Mouse (Mus musculus) erythroblast, embryonic 14.5 days (primary cell): ENCODE measurements around the gene Tex14. TPM values are rescaled to one million over a fixed set of nuclear protein-coding genes. Genes with fewer than 3 reads are reported as not detected.

Source experiments
- H3K27me3 ChIP-seq: 2 replicates; pipeline ENCODE4 v1.6.1; 2012; ENCODE audit warnings: inconsistent platforms; ENCODE audit not compliant: control insufficient read depth
- H3K36me3 ChIP-seq: 2 replicates; pipeline ENCODE4 v1.6.1; 2012; ENCODE audit warnings: mild to moderate bottlenecking, inconsistent platforms; ENCODE audit not compliant: control insufficient read depth
- H3K4me1 ChIP-seq: 2 replicates; pipeline ENCODE4 v1.6.1; 2012; ENCODE audit warnings: inconsistent platforms; ENCODE audit not compliant: control insufficient read depth
- H3K4me3 ChIP-seq: replicated peaks from 2 replicates; pipeline ENCODE3; 2012; ENCODE audit warnings: moderate library complexity, mild to moderate bottlenecking, inconsistent platforms
- H3K9me3 ChIP-seq: 2 replicates; pipeline ENCODE4 v1.6.1; 2012; ENCODE audit warnings: low read length, inconsistent platforms, mixed read lengths; ENCODE audit not compliant: control insufficient read depth
- GATA1 ChIP-seq: IDR thresholded peaks from 2 replicates; pipeline ENCODE4 v1.6.1; 2012; ENCODE audit warnings: low read length, inconsistent platforms, mixed read lengths
- TAL1 ChIP-seq: IDR thresholded peaks from 3 replicates; pipeline ENCODE4 v1.6.1; 2012; ENCODE audit warnings: low read length, inconsistent platforms, mixed read lengths
- polyA plus RNA-seq: library from polyadenylated mRNA; stranded (reverse); fragments of >175 nt; gene quantifications from 2 replicates; pipeline ENCODE4 v1.2.3, GENCODE M21; 2012

Gene Tex14
- polyA plus RNA-seq, 1 experiment: not detected

DNA sequence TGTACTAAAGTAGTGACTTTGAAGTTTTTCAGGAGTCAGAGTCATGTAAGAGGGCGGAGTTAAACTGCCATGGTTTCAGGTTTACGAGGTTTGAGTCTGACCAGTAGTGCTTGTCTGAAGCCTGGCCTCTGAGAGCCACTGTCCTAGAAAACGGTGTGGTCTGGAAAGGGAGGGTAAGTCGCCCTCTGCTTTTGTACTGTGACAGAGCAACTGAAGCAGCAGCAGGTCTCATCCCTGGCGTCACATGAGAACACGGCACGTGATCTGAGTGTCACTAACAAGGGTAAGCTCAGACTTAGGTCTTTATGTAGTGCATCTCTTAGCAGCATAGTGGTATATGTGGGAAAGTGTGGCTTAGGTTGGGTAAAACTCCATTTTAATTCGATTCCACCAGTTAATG lies 137.4 kb downstream of the Tex14 start:
- Histone ChIP-seq H3K36me3 (no peaks in the 10 kb centered on the region), H3K9me3 (no peaks in the 10 kb centered on the region), H3K27me3 (no peaks in the 10 kb centered on the region), H3K4me1 (0 out of 2 replicates have a peak, but pooled peaks cover 1% of the 10 kb centered on the region), H3K4me3 (no peak overlapping the region)
- TF ChIP-seq TAL1 (no peak), GATA1 (no peak)

DNA sequence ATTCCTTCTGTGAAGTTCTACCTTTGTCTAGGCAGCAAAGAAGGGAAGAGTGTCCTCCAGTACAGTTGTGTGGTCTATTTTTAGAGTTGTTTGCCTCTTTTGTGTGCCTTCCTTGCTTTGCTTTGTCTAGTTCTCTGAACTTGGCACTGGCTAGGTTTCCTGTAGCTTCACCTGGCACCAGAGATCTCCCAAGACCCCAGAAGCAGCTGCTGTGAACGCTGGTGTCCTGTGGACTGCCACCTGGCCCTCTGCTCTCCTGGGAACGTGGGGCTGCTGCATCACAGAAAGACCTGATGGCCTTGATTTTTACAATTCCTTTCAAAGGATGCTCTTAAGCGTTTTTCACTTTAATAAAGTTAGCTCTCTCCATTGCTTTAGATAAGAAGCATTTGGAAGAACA lies 138.0 kb downstream of the Tex14 start:
- no peaks in the 10 kb centered on the region for H3K9me3 ChIP-seq
- H3K4me3 ChIP-seq: no peak overlapping the region
- no peaks in the 10 kb centered on the region for H3K27me3 ChIP-seq
- no peaks in the 10 kb centered on the region for H3K36me3 ChIP-seq
- H3K4me1 ChIP-seq: 0 out of 2 replicates have a peak, but pooled peaks cover 1% of the 10 kb centered on the region
- TF ChIP-seq GATA1: no peak
- TF ChIP-seq TAL1: no peak

DNA sequence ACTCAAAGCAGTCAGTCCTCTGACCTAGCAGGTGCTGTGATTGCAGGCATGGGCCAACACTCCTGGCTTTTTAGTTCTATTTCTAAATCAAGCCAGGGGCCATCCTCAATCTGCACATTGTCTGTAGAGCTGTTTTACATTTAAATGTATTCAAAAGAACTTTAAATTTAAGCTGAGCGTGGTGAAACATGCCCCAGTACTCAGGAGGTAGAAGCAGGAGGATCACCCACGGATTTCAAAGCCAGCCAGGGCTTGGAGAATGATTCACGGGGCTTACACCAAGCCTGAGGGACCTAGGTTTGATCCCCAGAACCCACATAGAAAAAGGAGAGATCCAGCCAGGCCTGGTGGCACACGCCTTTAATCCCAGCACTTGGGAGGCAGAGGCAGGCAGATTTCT lies 148.5 kb downstream of the Tex14 start:
- H3K4me3 ChIP-seq: no peak overlapping the region
- TF ChIP-seq GATA1 (no peak), TAL1 (no peak)
- H3K4me1 ChIP-seq: no peaks in the 10 kb centered on the region
- H3K27me3 ChIP-seq: no peaks in the 10 kb centered on the region
- H3K9me3 ChIP-seq: no peaks in the 10 kb centered on the region
- H3K36me3 ChIP-seq: no peaks in the 10 kb centered on the region

DNA sequence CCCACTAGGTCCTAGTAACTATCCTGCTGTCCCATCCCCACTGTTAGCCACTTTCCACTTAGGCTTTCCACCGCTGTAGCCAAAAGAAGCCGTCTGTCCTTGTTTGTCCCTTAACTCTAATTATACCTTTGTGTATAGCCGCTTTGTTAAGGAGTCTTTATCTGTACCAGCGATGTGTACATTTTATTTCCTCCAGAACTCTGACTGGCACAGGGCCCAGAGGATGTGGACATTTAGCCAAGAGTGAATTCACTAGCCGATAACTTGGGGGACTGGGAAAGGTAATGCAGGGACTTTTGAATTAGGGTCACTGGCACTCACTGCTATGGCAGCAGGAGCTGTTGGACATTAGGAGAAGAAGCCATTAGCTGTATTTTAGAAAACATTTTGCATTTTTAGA lies 149.5 kb downstream of the Tex14 start:
- TF ChIP-seq TAL1: no peak
- TF ChIP-seq GATA1: no peak
- H3K4me1 ChIP-seq: no peaks in the 10 kb centered on the region
- H3K9me3 ChIP-seq: no peaks in the 10 kb centered on the region
- H3K36me3 ChIP-seq: no peaks in the 10 kb centered on the region
- H3K27me3 ChIP-seq: no peaks in the 10 kb centered on the region
- H3K4me3 ChIP-seq: no peak overlapping the region

DNA sequence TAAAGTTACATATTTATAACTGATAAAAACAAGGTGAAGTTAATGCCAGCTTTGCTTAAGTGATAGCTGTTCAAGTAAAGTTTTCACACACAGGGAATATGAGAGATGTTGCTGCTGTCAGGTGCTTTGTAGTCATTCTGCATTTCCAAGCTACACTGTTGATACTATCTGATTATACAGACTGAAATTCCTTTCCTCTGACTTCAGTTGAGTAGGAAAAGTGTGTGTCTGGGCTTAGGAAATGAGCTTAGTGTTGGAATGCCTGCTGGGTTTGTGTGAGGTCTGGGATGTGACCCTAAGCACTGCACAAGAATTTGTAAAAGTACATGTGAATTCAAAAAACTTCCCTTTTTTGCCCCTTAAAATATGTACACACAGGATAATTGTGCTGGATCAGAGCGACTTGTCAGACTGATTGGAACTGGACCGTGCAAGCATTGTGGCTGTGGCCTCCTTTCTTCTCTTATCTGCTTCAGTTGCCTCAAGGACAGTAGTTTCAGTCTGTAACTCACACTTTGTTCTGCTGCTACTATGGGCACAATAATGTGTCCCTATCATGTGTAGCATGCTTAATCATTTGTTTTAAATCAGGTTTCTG lies 150.3 kb downstream of the Tex14 start:
- H3K36me3 ChIP-seq: no peaks in the 10 kb centered on the region
- TF ChIP-seq GATA1: no peak
- no peak for TF ChIP-seq TAL1
- no peak overlapping the region for H3K4me3 ChIP-seq
- H3K4me1 ChIP-seq: no peaks in the 10 kb centered on the region
- no peaks in the 10 kb centered on the region for H3K9me3 ChIP-seq
- H3K27me3 ChIP-seq: no peaks in the 10 kb centered on the region

DNA sequence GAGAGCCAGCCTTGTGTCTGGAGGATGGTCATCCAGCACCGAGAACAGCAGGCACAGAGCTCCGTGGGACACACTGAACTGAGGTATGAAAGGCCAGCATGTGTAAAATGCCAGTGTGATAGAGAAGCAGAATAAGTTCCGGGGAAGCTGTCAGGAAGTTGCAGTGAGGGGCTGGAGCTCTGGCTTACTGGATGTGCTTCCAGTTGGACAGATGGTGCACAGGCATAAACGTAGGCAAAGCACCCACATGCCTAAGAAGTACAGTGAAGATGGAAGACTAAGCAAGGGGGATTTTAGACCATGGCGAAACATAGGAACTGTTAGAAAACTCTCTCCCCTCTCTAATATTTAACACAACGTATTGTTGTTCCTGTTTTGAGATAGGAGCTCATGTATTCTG lies 156.3 kb downstream of the Tex14 start:
- Histone ChIP-seq H3K4me1 (no peaks in the 10 kb centered on the region), H3K4me3 (no peak overlapping the region), H3K27me3 (no peaks in the 10 kb centered on the region), H3K36me3 (no peaks in the 10 kb centered on the region), H3K9me3 (no peaks in the 10 kb centered on the region)
- TF ChIP-seq TAL1: no peak
- no peak for TF ChIP-seq GATA1

DNA sequence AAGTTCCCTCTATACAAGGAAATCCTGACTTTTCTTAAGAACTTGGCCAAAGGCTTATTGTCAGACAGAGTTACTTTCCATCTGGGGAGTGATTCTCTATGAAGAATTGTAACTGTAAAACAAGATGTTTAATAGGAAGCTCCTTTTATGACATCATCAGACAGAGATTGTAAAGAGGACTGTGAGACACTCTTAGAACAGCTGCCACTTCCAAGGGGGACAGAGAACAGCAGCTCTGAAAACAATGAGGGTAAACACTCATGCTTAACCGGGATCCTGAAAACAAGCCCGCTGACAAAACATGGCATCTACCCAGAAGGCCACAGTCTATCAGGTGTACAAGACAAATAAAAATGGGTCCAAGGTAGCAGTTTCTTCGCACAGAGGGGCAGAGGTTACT lies 161.6 kb downstream of the Tex14 start, which contains the start of gene Gm11492:
Gene Gm11492, plus strand, starts transcription at position 153 of the 400 bp plus-strand sequence.
- Histone ChIP-seq H3K4me3 (no peak within 1 kb of the TSS), H3K9me3 (no peaks in the 10 kb centered on the region), H3K36me3 (no peaks in the 10 kb centered on the region), H3K4me1 (no peaks in the 10 kb centered on the region), H3K27me3 (peaks cover 3% of the 10 kb centered on the region; the same call in 1 of the 2 replicates)
- no peak for TF ChIP-seq TAL1

DNA sequence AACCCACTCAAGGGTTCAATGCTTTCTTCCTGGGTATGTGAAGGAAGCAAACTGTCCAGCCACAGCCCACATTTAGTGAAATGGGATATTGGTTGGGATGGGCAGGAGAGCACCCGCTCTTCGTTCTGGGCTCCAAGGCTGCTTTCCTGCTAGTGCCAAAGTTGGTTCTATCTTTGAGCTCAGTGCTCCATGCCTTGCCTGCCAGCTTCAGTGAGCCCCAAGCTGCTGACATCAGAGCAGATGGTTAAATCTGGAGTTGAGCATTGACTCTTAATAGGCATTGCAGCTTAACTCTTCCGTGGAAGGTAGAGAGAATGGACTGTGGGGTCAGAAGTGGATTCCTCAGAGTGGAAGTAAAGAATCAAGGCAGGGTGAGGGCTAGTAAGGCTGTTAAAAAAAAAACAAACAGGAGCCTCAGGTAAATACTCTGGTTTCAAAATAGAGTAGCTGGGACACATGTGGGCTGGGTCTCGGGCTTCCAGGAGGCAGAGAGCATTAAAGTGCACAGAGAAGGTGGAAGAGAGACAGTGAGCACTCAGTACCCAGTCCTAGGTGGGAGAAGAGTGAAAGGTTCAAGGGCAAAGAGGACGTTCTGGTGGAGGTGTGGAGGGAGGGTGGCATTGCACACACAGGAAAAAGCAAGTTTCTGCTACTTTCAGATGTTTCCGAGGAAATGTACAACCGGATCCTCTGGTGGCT lies 163.5 kb downstream of the Tex14 start, which contains the start of gene Sept4:
Gene Sept4, plus strand, starts transcription at position 649 of the 699 bp plus-strand sequence.
- no peaks in the 10 kb centered on the region for H3K9me3 ChIP-seq
- H3K27me3 ChIP-seq: peaks cover 6% of the 10 kb centered on the region
- H3K36me3 ChIP-seq: no peaks in the 10 kb centered on the region
- no peak within 1 kb of the TSS for H3K4me3 ChIP-seq
- no peaks in the 10 kb centered on the region for H3K4me1 ChIP-seq
- TF ChIP-seq GATA1 (no peak), TAL1 (no peak)

DNA sequence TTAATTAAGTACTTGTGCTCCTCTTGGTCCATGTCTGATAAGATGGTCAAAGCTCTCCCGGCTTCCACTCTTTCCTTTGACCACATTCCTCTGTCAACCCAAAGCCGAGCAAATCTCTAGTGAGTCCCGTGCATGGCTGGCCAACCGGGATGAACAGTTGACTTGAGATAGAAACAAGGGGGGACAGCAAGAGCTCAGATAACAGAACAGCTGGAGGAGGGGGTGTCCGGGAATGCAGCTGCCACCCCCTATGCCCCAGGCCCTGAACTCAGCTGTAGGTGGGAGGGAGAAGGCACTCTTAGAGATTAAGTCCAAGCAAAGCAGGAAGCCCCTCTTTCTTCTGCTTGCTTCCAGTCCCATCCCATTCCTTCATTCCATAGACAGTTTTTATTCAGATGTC lies 165.9 kb downstream of the Tex14 start:
- TF ChIP-seq TAL1 (no peak), GATA1 (no peak)
- Histone ChIP-seq H3K9me3 (no peaks in the 10 kb centered on the region), H3K4me3 (no peak overlapping the region), H3K4me1 (no peaks in the 10 kb centered on the region), H3K36me3 (no peaks in the 10 kb centered on the region), H3K27me3 (peaks cover 6% of the 10 kb centered on the region)
